Mouse (Mus musculus) liver, embryonic 11.5 days (tissue): Measurements from ENCODE around the gene Atp8b2. TPM values are rescaled to one million over a fixed set of nuclear protein-coding genes. Genes with fewer than 3 reads are reported as not detected.

Source experiments
- ATAC-seq: fragments of 200-750 bp; cut with Nextera tagmentation; replicated peaks from 2 replicates; pipeline ENCODE4 v1.8.0; 2017; ENCODE audit warnings: moderate number of reproducible peaks, mild to moderate bottlenecking, moderate TSS enrichment, moderate library complexity; ENCODE audit not compliant: low FRiP score
- DNase-seq: peaks from one replicate; pipeline ENCODE4 v3.0.0-alpha.2; 2017; ENCODE audit warnings: low spot score
- H3K27ac ChIP-seq: fragments of 300-500 bp; sonication (generic); 2 replicates; pipeline ENCODE4 v1.5.1; 2014; ENCODE audit warnings: mild to moderate bottlenecking, low read depth, low read length, control low read depth
- H3K27me3 ChIP-seq: fragments of 300-500 bp; sonication (generic); replicated peaks from 2 replicates; pipeline ENCODE4 v1.6.1; 2014; ENCODE audit warnings: low read length, mixed read lengths; ENCODE audit not compliant: control insufficient read depth, insufficient read depth
- H3K36me3 ChIP-seq: fragments of 300-500 bp; sonication (generic); 2 replicates; pipeline ENCODE4 v1.6.1; 2014; ENCODE audit warnings: mild to moderate bottlenecking, low read length, moderate library complexity, mixed read lengths; ENCODE audit not compliant: control insufficient read depth, insufficient read depth
- H3K4me1 ChIP-seq: fragments of 300-500 bp; sonication (generic); replicated peaks from 2 replicates; pipeline ENCODE4 v1.6.1; 2014; ENCODE audit warnings: low read length, mixed read lengths; ENCODE audit not compliant: control insufficient read depth, insufficient read depth
- H3K4me2 ChIP-seq: fragments of 300-500 bp; sonication (generic); 2 replicates; pipeline ENCODE4 v1.6.1; 2014; ENCODE audit warnings: mild to moderate bottlenecking, control low read depth, moderate library complexity
- H3K4me3 ChIP-seq: fragments of 300-500 bp; sonication (generic); 2 replicates; pipeline ENCODE4 v1.5.1; 2014; ENCODE audit warnings: low read depth, low read length, control low read depth
- H3K9ac ChIP-seq: fragments of 300-500 bp; sonication (generic); 2 replicates; pipeline ENCODE4 v1.6.1; 2014; ENCODE audit warnings: low read depth, low read length, control low read depth
- H3K9me3 ChIP-seq: fragments of 300-500 bp; sonication (generic); 2 replicates; pipeline ENCODE4 v1.6.1; 2016; ENCODE audit warnings: low read length, inconsistent platforms, mixed read lengths; ENCODE audit not compliant: control insufficient read depth
- WGBS: fragments of 180-500 bp; shearing (Covaris S2); extraction: QIAGEN DNeasy Blood & Tissue Kit; methylation state at CpG from one replicate; pipeline ENCODE4 v1.1.7; 2014; 5-methylcytosine and 5-hydroxymethylcytosine counted together
- microRNA-seq: library from miRNA; unstranded; fragments of <30 nt; microRNA quantifications from one replicate; pipeline ENCODE4, GENCODE M21; 2017; ENCODE audit warnings: borderline number of aligned reads
- polyA plus RNA-seq: library from polyadenylated mRNA; unstranded; fragments of >200 nt; fragmentation: Nextera tagmentation; extraction: Ambion mirVana; gene quantifications from 2 replicates; pipeline ENCODE4 v1.2.1, GENCODE M21; 2014

The Atp8b2 gene
- polyA plus RNA-seq, 1 experiment from 2014 or later: 9.1 TPM

DNA sequence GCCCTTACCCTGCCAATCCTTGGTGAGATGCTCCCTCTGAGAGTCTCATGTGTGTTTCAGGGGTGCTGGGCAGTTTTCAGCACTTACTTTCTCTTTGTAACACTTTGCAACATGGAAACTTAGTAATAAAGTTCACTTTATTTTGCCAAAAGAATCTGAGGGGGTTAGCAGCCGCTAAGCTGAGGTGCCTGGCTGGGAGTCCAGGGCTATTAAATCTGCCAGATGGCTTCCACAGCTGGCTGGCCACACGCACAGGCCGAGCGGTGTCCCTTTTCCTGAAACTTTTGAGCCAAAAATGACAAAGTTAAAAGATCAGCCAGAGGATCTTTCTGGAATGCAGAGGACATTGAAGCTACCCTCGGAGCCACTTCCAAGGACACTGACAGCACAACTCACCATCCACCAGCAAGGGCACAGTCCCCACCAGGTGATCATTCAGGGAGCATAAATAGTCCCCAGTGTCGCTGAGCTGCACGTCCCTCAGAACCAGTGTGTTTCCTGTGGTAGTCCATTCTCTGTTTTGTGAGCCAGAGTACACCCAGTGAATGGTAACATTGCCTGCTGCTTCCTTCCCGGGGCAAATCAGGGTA is 73.4 kb downstream of the Atp8b2 start:
- Histone ChIP-seq H3K27ac (no peak overlapping the region), H3K9me3 (no peaks in the 10 kb centered on the region), H3K36me3 (no peaks in the 10 kb centered on the region), H3K4me2 (no peak overlapping the region), H3K4me3 (no peak overlapping the region), H3K9ac (no peak overlapping the region), H3K4me1 (0 out of 2 replicates have a peak, but pooled peaks cover 3% of the 10 kb centered on the region), H3K27me3 (no peaks in the 10 kb centered on the region)
- DNase-seq: no peak
- no peak for ATAC-seq
- WGBS: 71% methylated on average over 8 of the region's 8 CpGs

Small RNA genes within 50 kb of the gene (microRNA-seq; reads per million reads assigned to microRNA genes)
- gene Mir7669: 3.9 reads per million, percentile 6 among the genes with 10 or more reads in this experiment

Other genes starting within 250 kb of the Atp8b2 start
- 12.6 and 14.0 TPM in 2 replicates for gene Adar, start 248.5 kb downstream of the Atp8b2 start, polyA plus RNA-seq
- 0.34 and 0.36 TPM in 2 replicates for gene Chrnb2, start 198.9 kb downstream of the Atp8b2 start, polyA plus RNA-seq
- gene Ube2q1, start 189.9 kb downstream of the Atp8b2 start, polyA plus RNA-seq: 15.0 and 15.7 TPM in 2 replicates
- gene She, start 132.1 kb downstream of the Atp8b2 start, polyA plus RNA-seq: 3.2 and 3.9 TPM in 2 replicates
- 0.71 and 1.0 TPM in 2 replicates for gene Il6ra, start 50.3 kb downstream of the Atp8b2 start, polyA plus RNA-seq
- 187 TPM in 2 replicates for gene Hax1, start 35.3 kb upstream of the Atp8b2 start, polyA plus RNA-seq
- gene 4933434E20Rik, start 88.1 kb upstream of the Atp8b2 start, polyA plus RNA-seq: 159 and 173 TPM in 2 replicates
- 220 and 229 TPM in 2 replicates for gene Ubap2l, start 89.1 kb upstream of the Atp8b2 start, polyA plus RNA-seq
- 443 and 461 TPM in 2 replicates for gene Tpm3, start 109.1 kb upstream of the Atp8b2 start, polyA plus RNA-seq
- 0.34 and 0.49 TPM in 2 replicates for gene Nup210l, start 140.6 kb upstream of the Atp8b2 start, polyA plus RNA-seq